Mouse (Mus musculus) lung, embryonic 16.5 days (tissue): ENCODE data around the gene Cep41. TPM values are rescaled to one million over a fixed set of nuclear protein-coding genes. Genes with fewer than 3 reads are reported as not detected.
A peak's percentile ranks its signal among the peaks of the same experiment; 100 is the strongest.

ENCODE experiments used
- ATAC-seq: fragments of 200-750 bp; cut with Nextera tagmentation; 2 replicates; pipeline ENCODE4 v1.8.0; 2017; ENCODE audit warnings: low read depth, mild to moderate bottlenecking, moderate library complexity
- H3K27ac ChIP-seq: fragments of 300-500 bp; sonication (generic); 2 replicates; pipeline ENCODE4 v1.5.1; 2014; ENCODE audit warnings: mild to moderate bottlenecking, control low read depth, low read length
- H3K27me3 ChIP-seq: fragments of 300-500 bp; sonication (generic); 2 replicates; pipeline ENCODE4 v1.6.1; 2014; ENCODE audit warnings: low read depth, low read length, mixed read lengths; ENCODE audit not compliant: control insufficient read depth, insufficient read depth
- H3K36me3 ChIP-seq: fragments of 300-500 bp; sonication (generic); 2 replicates; pipeline ENCODE4 v1.6.1; 2014; ENCODE audit warnings: low read length; ENCODE audit not compliant: control insufficient read depth, insufficient read depth
- H3K4me1 ChIP-seq: fragments of 300-500 bp; sonication (generic); replicated peaks from 2 replicates; pipeline ENCODE4 v1.6.1; 2014; ENCODE audit warnings: low read length, mixed read lengths; ENCODE audit not compliant: control insufficient read depth, insufficient read depth
- H3K4me2 ChIP-seq: fragments of 300-500 bp; sonication (generic); 2 replicates; pipeline ENCODE4 v1.6.1; 2014; ENCODE audit warnings: low read depth, low read length, control low read depth
- H3K4me3 ChIP-seq: fragments of 300-500 bp; sonication (generic); 2 replicates; pipeline ENCODE4 v1.5.1; 2014; ENCODE audit warnings: mild to moderate bottlenecking, low read length, control low read depth
- H3K9ac ChIP-seq: fragments of 300-500 bp; sonication (generic); 2 replicates; pipeline ENCODE4 v1.6.1; 2014; ENCODE audit warnings: low read length, control low read depth
- H3K9me3 ChIP-seq: fragments of 300-500 bp; sonication (generic); 2 replicates; pipeline ENCODE4 v1.6.1; 2016; ENCODE audit warnings: low read length; ENCODE audit not compliant: control insufficient read depth
- WGBS: fragments of 180-500 bp; shearing (Covaris S2); extraction: QIAGEN DNeasy Blood & Tissue Kit; methylation state at CpG from one replicate; pipeline ENCODE4 v1.1.7; 2014; 5-methylcytosine and 5-hydroxymethylcytosine counted together
- polyA plus RNA-seq: library from polyadenylated mRNA; unstranded; fragments of >200 nt; fragmentation: Nextera tagmentation; extraction: Ambion mirVana; gene quantifications from 2 replicates; pipeline ENCODE4 v1.2.1, GENCODE M21; 2015

Gene Cep41
- polyA plus RNA-seq, 1 experiment from 2014 or later, result 16.0 TPM

DNA sequence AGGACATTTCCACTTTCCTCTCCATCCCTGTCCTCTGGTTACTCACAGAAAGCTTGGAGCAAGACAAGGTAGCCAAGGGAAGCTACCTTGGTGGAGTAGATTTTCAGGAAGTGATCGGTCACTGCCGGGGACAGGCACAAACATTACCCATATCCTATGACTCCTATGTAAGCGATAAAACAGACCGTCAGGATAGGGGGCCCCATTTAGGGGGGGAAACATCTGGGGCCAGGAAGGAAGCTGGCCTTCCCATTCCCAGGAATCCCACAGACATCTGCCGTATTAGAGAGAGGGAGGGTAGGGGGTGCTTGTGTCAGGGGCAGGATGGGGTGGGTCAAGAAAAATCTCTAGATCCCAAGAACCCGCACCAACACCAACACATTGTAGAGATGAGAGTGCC is 6.6 kb upstream of the Cep41 start:
- Histone ChIP-seq H3K9me3 (no peaks in the 10 kb centered on the region), H3K27ac (peak overlapping the region; percentile 69), H3K27me3 (no peaks in the 10 kb centered on the region), H3K9ac (no peak overlapping the region), H3K4me1 (peaks cover 8% of the 10 kb centered on the region), H3K36me3 (no peaks in the 10 kb centered on the region), H3K4me3 (no peak overlapping the region), H3K4me2 (no peak overlapping the region)
- ATAC-seq, result peak; percentile 77
- WGBS, result 37% methylated on average over 6 of the region's 6 CpGs

DNA sequence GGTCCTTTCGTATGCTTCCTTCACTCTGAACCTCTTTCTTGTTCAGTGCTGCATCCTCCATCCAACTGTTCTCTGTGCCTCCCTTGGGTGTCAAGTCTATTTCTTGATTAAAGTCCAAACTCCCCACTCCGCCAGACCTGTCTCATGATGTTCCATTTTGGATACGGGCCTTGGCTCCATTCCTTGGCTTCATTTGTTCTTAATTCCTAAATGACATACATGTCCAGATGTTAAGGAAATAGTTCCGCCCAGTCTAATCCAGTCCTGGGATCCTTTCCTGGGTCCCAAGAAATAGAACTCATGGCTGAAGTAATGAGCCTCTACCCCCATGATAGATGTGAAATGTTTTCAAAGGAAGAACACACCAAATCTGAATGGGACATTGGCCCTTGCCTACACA is 4.5 kb upstream of the Cep41 start:
- 0 out of 2 replicates have a peak overlapping the region, but pooled peaks have one; percentile 30 for H3K27ac ChIP-seq
- no peaks in the 10 kb centered on the region for H3K27me3 ChIP-seq
- H3K4me3 ChIP-seq, result no peak overlapping the region
- H3K9ac ChIP-seq, result no peak overlapping the region
- H3K36me3 ChIP-seq, result no peaks in the 10 kb centered on the region
- WGBS, result 67% methylated on average over 4 of the region's 4 CpGs
- H3K9me3 ChIP-seq, result no peaks in the 10 kb centered on the region
- no peak overlapping the region for H3K4me2 ChIP-seq
- peaks cover 10% of the 10 kb centered on the region for H3K4me1 ChIP-seq
- ATAC-seq, result no peak

DNA sequence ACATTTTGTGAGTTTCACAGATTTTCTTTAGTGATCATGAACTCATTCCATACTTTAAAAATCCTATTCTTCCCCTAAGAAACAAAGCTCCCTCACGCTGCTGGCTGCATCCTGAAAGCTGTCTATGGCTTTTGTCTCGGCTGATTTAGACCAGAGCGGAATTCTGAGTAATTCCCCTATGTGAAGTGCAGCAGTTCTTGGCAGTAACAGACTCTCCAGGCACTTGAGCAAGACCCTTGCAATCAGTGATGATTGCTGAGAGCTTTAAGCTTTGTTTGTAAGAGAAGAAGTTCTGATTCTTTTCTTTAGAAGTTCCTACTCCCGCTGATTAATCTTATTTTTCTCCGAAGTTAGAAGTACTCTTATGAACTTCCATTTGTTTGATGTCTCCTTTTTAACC is 3.9 kb upstream of the Cep41 start:
- Histone ChIP-seq H3K4me2 (no peak overlapping the region), H3K4me1 (peaks cover 10% of the 10 kb centered on the region), H3K9ac (no peak overlapping the region), H3K27me3 (no peaks in the 10 kb centered on the region), H3K4me3 (no peak overlapping the region), H3K36me3 (no peaks in the 10 kb centered on the region), H3K27ac (0 out of 2 replicates have a peak overlapping the region, but pooled peaks have one; percentile 30), H3K9me3 (no peaks in the 10 kb centered on the region)
- 16% methylated on average over 5 of the region's 5 CpGs for WGBS
- ATAC-seq, result no peak

DNA sequence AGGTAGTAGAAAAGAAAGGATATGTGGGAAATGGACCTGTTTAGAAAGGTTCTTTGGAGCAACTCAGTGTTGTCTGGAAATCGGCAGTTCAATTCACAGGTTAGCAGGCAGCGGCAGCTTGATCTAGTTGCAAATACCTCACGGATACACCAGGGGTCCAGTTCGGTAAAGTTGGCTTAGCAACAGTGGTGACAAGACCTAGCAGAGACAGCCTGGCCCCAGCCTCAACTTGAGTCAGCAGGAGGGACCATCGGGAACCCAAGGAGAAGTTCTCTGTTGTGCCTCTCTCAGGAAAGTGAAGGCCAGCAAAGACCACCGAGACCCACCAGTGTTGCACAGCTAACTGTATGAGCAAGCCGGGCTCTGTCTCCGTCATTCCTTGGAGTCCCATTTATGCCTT is 1.6 kb upstream of the Cep41 start:
- no peak for ATAC-seq
- Histone ChIP-seq H3K4me1 (peaks cover 10% of the 10 kb centered on the region), H3K9ac (no peak overlapping the region), H3K4me3 (no peak overlapping the region), H3K27me3 (no peaks in the 10 kb centered on the region), H3K4me2 (no peak overlapping the region), H3K27ac (no peak overlapping the region), H3K9me3 (no peaks in the 10 kb centered on the region), H3K36me3 (no peaks in the 10 kb centered on the region)
- WGBS, result 81% methylated on average over 8 of the region's 8 CpGs

DNA sequence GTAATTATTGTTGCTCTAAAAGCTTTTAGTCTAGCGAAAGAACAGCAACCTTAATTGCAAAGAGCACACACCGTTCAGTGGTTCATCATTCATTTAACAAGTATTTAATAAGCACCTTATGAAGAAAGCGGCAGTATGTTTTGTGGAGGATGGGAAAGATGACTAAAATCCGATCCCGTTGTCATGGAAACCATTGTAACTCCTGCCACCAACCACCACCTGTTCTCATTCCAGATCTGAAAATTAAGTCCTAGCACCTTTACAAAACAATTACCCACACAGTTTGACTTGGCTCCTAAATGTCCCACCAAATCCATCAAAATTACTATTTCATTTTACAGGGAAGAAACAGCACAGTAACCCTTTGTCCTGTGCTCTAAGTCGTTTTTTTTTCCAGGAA is 660 bp upstream of the Cep41 start:
- ATAC-seq, result no peak
- H3K9ac ChIP-seq, result peak overlapping the region; percentile 61
- H3K9me3 ChIP-seq, result no peaks in the 10 kb centered on the region
- WGBS, result 44% methylated on average over 6 of the region's 6 CpGs
- peaks cover 10% of the 10 kb centered on the region for H3K4me1 ChIP-seq
- no peaks in the 10 kb centered on the region for H3K27me3 ChIP-seq
- H3K4me3 ChIP-seq, result peak overlapping the region; percentile 55
- H3K4me2 ChIP-seq, result peak overlapping the region; percentile 64
- H3K27ac ChIP-seq, result peak overlapping the region; percentile 45; the same call in 1 of the 2 replicates
- no peaks in the 10 kb centered on the region for H3K36me3 ChIP-seq

DNA sequence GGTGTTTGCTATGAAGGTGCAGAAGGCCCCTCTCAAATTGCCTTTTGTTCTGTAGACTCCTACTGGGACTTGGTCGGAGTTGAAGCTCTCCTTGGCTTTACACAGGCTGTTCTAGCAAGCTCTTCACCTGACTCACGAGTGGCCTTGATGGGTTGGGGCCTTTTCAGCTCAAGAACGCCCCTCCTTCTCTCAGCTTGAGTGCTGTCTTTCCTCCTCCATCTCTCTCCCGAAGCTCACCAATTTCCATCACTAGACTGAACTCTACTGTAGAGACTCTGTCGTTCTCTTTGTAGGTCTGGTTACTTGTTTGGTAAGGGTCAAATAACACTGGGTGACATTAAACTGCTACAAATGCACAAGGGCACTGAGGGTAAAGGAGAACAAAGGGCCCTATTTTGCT is 723 bp downstream of the Cep41 start:
- Histone ChIP-seq H3K4me1 (peaks cover 8% of the 10 kb centered on the region), H3K9me3 (no peaks in the 10 kb centered on the region), H3K4me3 (peak overlapping the region; percentile 55), H3K27me3 (no peaks in the 10 kb centered on the region), H3K36me3 (no peaks in the 10 kb centered on the region), H3K27ac (peak overlapping the region; percentile 91), H3K9ac (peak overlapping the region; percentile 72), H3K4me2 (peak overlapping the region; percentile 64)
- ATAC-seq, result peak; percentile 0; the same call in 1 of the 2 replicates
- 61% methylated on average over 5 of the region's 5 CpGs for WGBS

DNA sequence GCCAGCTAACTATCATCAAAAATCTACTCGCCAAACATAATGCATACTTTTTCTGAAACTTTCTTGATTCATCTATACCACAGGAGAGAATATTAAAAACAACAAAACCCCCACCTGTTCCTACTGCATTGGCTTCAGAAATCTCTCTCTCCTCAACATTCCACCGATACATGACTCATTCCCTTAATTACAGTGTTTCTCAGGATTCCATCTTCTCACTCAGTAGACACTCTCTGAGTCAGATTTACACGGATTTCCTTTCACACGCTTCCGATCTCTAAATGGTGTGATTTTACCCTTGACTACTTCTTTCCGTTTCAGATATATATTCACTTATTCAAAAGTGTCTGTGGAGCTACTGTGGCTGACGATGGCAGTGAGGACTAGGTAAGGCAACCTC is 6.4 kb downstream of the Cep41 start:
- H3K4me3 ChIP-seq, result no peak overlapping the region
- no peaks in the 10 kb centered on the region for H3K36me3 ChIP-seq
- no peak for ATAC-seq
- H3K4me1 ChIP-seq, result peaks cover 9% of the 10 kb centered on the region
- no peaks in the 10 kb centered on the region for H3K27me3 ChIP-seq
- H3K9me3 ChIP-seq, result no peaks in the 10 kb centered on the region
- no peak overlapping the region for H3K27ac ChIP-seq
- no peak overlapping the region for H3K4me2 ChIP-seq
- H3K9ac ChIP-seq, result no peak overlapping the region
- WGBS, result 85% methylated on average over 7 of the region's 7 CpGs

DNA sequence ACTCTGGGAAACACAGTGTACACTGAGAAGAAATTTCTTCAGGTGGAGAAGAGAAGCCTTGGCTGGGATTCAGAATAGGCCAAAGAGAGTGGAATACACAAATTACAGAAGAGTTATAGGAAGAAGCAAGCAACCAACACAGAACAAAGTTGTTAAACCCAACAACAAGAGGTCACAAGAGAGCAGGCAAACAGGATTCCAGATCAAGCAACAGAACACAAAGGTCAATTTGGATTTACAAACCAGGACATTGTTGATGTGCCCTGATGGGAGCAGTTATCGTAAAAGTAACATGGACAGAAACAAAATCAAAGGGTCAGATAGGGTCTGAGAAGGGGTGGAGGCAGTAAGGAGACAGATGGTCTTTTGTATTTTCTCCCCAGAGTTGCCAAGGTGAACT is 9.0 kb downstream of the Cep41 start:
- no peaks in the 10 kb centered on the region for H3K27me3 ChIP-seq
- H3K9ac ChIP-seq, result no peak overlapping the region
- WGBS, result 96% methylated on average over 1 of the region's 1 CpGs
- no peak overlapping the region for H3K27ac ChIP-seq
- H3K4me2 ChIP-seq, result no peak overlapping the region
- H3K4me1 ChIP-seq, result peaks cover 17% of the 10 kb centered on the region
- no peaks in the 10 kb centered on the region for H3K9me3 ChIP-seq
- H3K36me3 ChIP-seq, result no peaks in the 10 kb centered on the region
- H3K4me3 ChIP-seq, result no peak overlapping the region
- no peak for ATAC-seq

DNA sequence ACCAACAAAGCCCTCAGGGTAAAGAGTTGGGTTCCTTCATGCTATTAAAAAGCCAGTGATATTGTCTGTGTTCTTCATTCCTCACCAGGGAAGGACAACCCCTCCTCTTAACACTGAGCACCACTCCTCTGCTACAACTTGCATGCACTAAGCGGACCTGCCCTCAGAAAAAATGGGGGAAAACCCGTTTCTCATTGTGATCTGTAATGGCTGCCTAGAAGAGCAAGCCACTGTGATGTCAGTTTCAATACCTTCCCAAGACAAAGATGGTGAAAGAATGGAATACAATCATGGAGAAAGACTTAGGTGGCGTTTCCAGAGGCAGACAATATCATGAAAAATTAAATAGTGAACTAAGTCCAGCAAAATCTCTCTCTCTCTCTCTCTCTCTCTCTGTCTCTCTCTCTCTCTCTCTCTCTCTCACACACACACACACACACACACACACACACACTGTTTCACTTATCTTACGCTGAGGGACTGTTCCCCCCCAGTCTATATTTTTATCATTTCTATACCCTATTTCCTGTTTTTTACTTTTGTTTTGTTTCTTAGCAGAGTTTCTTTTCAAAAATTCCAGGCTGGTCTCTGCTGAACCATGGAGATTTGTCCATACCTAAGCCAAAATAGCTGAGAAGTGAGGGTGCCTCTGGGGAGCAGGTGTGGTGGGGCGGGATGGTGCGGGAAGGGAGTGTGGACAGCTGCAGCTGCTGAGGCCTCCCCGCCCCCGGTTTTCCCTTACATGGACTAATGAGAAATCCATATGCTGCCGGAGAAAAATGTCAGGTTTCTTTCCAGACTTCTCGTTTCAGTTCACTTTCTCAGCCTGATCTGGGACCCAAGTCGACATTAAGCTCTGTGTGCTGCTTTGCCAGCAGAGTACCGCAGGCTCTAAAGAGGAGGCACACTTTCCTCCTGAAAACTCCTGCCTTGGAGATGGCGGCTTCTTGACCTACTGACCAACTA is 11.3 kb downstream of the Cep41 start:
- Histone ChIP-seq H3K4me1 (peaks cover 20% of the 10 kb centered on the region), H3K9me3 (no peaks in the 10 kb centered on the region), H3K27ac (peak overlapping the region; percentile 88), H3K4me3 (peak overlapping the region; percentile 5; the same call in 1 of the 2 replicates), H3K4me2 (peak overlapping the region; percentile 47), H3K36me3 (no peaks in the 10 kb centered on the region), H3K27me3 (no peaks in the 10 kb centered on the region), H3K9ac (peak overlapping the region; percentile 56)
- ATAC-seq, result peak; percentile 69
- WGBS, result 34% methylated on average over 13 of the region's 13 CpGs
